Mouse (Mus musculus): ENCODE data around the gene Eya2. TPM values are rescaled to one million over a fixed set of nuclear protein-coding genes. Genes with fewer than 3 reads are reported as not detected.

Gene Eya2
- polyA plus RNA-seq, 1 experiment from 2014 or later = 24.4 TPM

DNA sequence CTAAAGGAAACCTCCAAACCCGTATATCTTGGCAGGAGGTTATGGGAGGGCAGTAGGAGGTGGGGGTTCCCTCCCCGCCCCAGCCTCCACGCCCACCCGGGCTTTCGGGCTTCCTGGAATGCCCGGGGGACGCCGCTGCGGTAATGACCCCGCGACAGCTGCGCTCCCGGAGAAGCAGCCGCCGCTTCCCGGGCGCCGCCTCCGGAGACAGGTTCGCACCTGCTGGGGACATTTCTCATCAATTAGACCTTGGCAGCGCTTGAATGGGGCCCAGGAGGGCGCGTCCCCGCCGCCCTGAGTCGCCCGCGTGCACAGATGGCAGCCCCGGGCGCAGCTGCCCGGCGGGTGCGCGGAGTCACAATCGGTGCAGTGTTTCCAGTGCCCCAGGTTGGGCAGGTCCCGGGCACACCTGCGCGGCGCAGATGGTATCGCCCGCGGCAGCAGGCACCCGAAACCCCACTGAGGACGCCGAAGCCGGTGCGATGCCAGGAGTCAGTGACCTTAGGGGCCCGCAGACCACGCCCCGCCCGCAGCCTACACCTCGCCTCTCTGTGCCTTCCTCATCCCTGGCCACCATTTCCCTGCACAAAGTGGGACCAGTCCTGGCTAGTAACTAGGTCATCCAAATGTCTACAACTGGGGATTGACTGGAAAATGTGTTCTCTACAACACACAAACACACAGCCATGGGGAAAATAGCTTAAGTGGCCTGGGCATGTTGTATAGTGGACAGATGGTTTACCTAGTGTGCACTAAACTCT, 31.4 kb upstream of the Eya2 start:
- Histone ChIP-seq H3K36me3 (no peaks in the 10 kb centered on the region), H3K4me2 (replicated peaks) (peak overlapping the region; percentile 88), H3K4me1 (peaks cover 29% of the 10 kb centered on the region), H3K9me3 (replicated peaks) (no peaks in the 10 kb centered on the region), H3K9ac (peak overlapping the region; percentile 21; the same call in 1 of the 2 replicates), H3K27ac (replicated peaks) (peak overlapping the region; percentile 51; the same call in 1 of the 2 replicates), H3K4me3 (replicated peaks) (peak overlapping the region; percentile 39), H3K27me3 (peaks cover 16% of the 10 kb centered on the region)
- WGBS = 2% methylated on average over 52 of the region's 52 CpGs
- ATAC-seq (ENCODE audit: insufficient number of reproducible peaks, low FRiP score, low TSS enrichment, low read depth) = peak; percentile 82

- H3K4me2 ChIP-seq (replicated peaks) = no peak overlapping the region
- H3K27ac ChIP-seq (replicated peaks) = no peak overlapping the region
- peaks cover 25% of the 10 kb centered on the region for H3K4me1 ChIP-seq
- H3K27me3 ChIP-seq = peaks cover 16% of the 10 kb centered on the region
- H3K9ac ChIP-seq = no peak overlapping the region
- ATAC-seq (ENCODE audit: insufficient number of reproducible peaks, low FRiP score, low TSS enrichment, low read depth) = no peak
- no peak overlapping the region for H3K4me3 ChIP-seq (replicated peaks)
- no peaks in the 10 kb centered on the region for H3K9me3 ChIP-seq (replicated peaks)
- WGBS = 49% methylated on average over 8 of the region's 8 CpGs
- no peaks in the 10 kb centered on the region for H3K36me3 ChIP-seq
Observed at GRCm38 (mm10) chr2:165564101-165564500, 30.7 kb upstream of the Eya2 start.

- no peak for ATAC-seq (ENCODE audit: insufficient number of reproducible peaks, low FRiP score, low TSS enrichment, low read depth)
- peaks cover 25% of the 10 kb centered on the region for H3K4me1 ChIP-seq
- 32% methylated on average over 6 of the region's 6 CpGs for WGBS
Observed at GRCm38 (mm10) chr2:165564620-165565019, 30.2 kb upstream of the Eya2 start.

DNA sequence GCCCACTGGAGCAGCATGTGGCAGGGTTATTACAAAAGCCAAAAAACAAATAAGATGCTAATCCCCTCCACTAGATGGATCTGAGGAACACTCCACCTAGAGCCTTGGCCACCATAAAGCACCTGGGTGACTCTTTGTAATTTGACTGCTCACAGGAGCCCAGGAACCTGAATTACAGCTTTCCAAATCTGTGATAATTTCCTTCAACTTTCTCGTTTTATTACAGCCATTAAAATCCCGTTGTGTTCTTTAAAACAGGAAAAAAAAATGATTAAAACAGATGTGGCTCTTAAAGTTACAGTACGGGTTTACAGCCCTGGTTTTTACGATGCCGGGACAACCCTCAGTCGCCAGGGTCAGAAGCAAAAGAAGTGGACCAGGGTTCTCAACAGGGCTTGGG, 27.9 kb upstream of the Eya2 start:
- no peak for ATAC-seq (ENCODE audit: insufficient number of reproducible peaks, low FRiP score, low TSS enrichment, low read depth)
- WGBS = 54% methylated on average over 6 of the region's 6 CpGs
- peaks cover 25% of the 10 kb centered on the region for H3K4me1 ChIP-seq

More at GRCm38 (mm10) chr2:165564620-165565019, 30.2 kb upstream of the Eya2 start:
- no peak overlapping the region for H3K9ac ChIP-seq
- H3K4me3 ChIP-seq (replicated peaks) = no peak overlapping the region
- H3K4me2 ChIP-seq (replicated peaks) = no peak overlapping the region
- H3K27me3 ChIP-seq = peaks cover 16% of the 10 kb centered on the region
- no peak overlapping the region for H3K27ac ChIP-seq (replicated peaks)
- H3K36me3 ChIP-seq = no peaks in the 10 kb centered on the region
- no peaks in the 10 kb centered on the region for H3K9me3 ChIP-seq (replicated peaks)

GRCm38 (mm10) chr2:165567820-165568219, 27.0 kb upstream of the Eya2 start:
- H3K9ac ChIP-seq = no peak overlapping the region

More for the DNA sequence above, 27.9 kb upstream of the Eya2 start:
- H3K36me3 ChIP-seq = no peaks in the 10 kb centered on the region
- no peak overlapping the region for H3K4me2 ChIP-seq (replicated peaks)
- no peak overlapping the region for H3K27ac ChIP-seq (replicated peaks)
- no peaks in the 10 kb centered on the region for H3K9me3 ChIP-seq (replicated peaks)
- H3K4me3 ChIP-seq (replicated peaks) = no peak overlapping the region
- H3K27me3 ChIP-seq = peaks cover 16% of the 10 kb centered on the region
- H3K9ac ChIP-seq = no peak overlapping the region

GRCm38 (mm10) chr2:165568911-165569310, 25.9 kb upstream of the Eya2 start:
- Histone ChIP-seq H3K4me3 (replicated peaks) (no peak overlapping the region), H3K27ac (replicated peaks) (no peak overlapping the region), H3K9me3 (replicated peaks) (no peaks in the 10 kb centered on the region), H3K9ac (no peak overlapping the region), H3K27me3 (peaks cover 4% of the 10 kb centered on the region), H3K4me1 (peaks cover 16% of the 10 kb centered on the region; the same call in 1 of the 2 replicates), H3K4me2 (replicated peaks) (no peak overlapping the region), H3K36me3 (no peaks in the 10 kb centered on the region)
- no peak for ATAC-seq (ENCODE audit: insufficient number of reproducible peaks, low FRiP score, low TSS enrichment, low read depth)
- WGBS = 51% methylated on average over 6 of the region's 6 CpGs

More at GRCm38 (mm10) chr2:165567820-165568219, 27.0 kb upstream of the Eya2 start:
- Histone ChIP-seq H3K4me2 (replicated peaks) (no peak overlapping the region), H3K27ac (replicated peaks) (0 out of 2 replicates have a peak overlapping the region, but pooled peaks have one; percentile 29), H3K4me3 (replicated peaks) (no peak overlapping the region), H3K36me3 (no peaks in the 10 kb centered on the region), H3K27me3 (peaks cover 12% of the 10 kb centered on the region), H3K9me3 (replicated peaks) (no peaks in the 10 kb centered on the region), H3K4me1 (peaks cover 25% of the 10 kb centered on the region)
- no peak for ATAC-seq (ENCODE audit: insufficient number of reproducible peaks, low FRiP score, low TSS enrichment, low read depth)
- WGBS = 18% methylated on average over 9 of the region's 9 CpGs

- no peak for ATAC-seq (ENCODE audit: insufficient number of reproducible peaks, low FRiP score, low TSS enrichment, low read depth)
- WGBS = 22% methylated on average over 4 of the region's 4 CpGs
- Histone ChIP-seq H3K4me2 (replicated peaks) (no peak overlapping the region), H3K4me3 (replicated peaks) (no peak overlapping the region), H3K27ac (replicated peaks) (no peak overlapping the region), H3K4me1 (peaks cover 7% of the 10 kb centered on the region; the same call in 1 of the 2 replicates), H3K36me3 (no peaks in the 10 kb centered on the region), H3K9me3 (replicated peaks) (no peaks in the 10 kb centered on the region), H3K27me3 (no peaks in the 10 kb centered on the region), H3K9ac (no peak overlapping the region)
Observed at GRCm38 (mm10) chr2:165571216-165571778, 23.5 kb upstream of the Eya2 start.

- H3K4me3 ChIP-seq (replicated peaks) = no peak overlapping the region
- H3K9me3 ChIP-seq (replicated peaks) = no peaks in the 10 kb centered on the region
- no peak overlapping the region for H3K27ac ChIP-seq (replicated peaks)
- H3K27me3 ChIP-seq = no peaks in the 10 kb centered on the region
- no peaks in the 10 kb centered on the region for H3K36me3 ChIP-seq
- H3K4me1 ChIP-seq = no peaks in the 10 kb centered on the region
- no peak overlapping the region for H3K9ac ChIP-seq
- no peak for ATAC-seq (ENCODE audit: insufficient number of reproducible peaks, low FRiP score, low TSS enrichment, low read depth)
- 72% methylated on average over 8 of the region's 8 CpGs for WGBS
- no peak overlapping the region for H3K4me2 ChIP-seq (replicated peaks)
Observed at GRCm38 (mm10) chr2:165583044-165583443, 11.8 kb upstream of the Eya2 start.

DNA sequence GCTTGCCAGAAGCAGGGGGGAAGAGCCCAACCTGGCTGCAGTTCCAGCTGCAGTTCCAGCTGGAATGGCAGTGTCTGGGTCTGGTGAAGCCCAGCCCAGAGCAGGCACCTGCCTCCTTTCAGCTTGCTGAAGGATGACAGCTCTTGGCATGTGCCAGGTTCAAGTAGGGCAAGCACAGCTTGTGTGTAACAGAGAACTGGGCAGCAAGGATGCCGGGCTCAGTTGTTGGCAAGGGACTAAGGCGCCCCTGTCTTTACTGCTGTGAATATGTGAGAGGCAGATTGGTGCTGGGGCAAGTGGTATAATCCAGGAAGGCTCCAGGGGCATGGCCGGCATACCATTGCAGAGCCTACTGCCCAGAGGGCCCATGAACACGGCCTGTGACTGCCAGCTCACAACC, 11.3 kb upstream of the Eya2 start:
- Histone ChIP-seq H3K4me3 (replicated peaks) (no peak overlapping the region), H3K9me3 (replicated peaks) (no peaks in the 10 kb centered on the region), H3K27ac (replicated peaks) (no peak overlapping the region), H3K9ac (no peak overlapping the region), H3K4me2 (replicated peaks) (no peak overlapping the region), H3K36me3 (no peaks in the 10 kb centered on the region), H3K4me1 (no peaks in the 10 kb centered on the region), H3K27me3 (no peaks in the 10 kb centered on the region)
- ATAC-seq (ENCODE audit: insufficient number of reproducible peaks, low FRiP score, low TSS enrichment, low read depth) = no peak
- WGBS = 58% methylated on average over 4 of the region's 4 CpGs

- no peak for ATAC-seq (ENCODE audit: insufficient number of reproducible peaks, low FRiP score, low TSS enrichment, low read depth)
- Histone ChIP-seq H3K36me3 (no peaks in the 10 kb centered on the region), H3K27me3 (no peaks in the 10 kb centered on the region), H3K4me2 (replicated peaks) (no peak overlapping the region), H3K9me3 (replicated peaks) (no peaks in the 10 kb centered on the region), H3K27ac (replicated peaks) (no peak overlapping the region), H3K4me1 (no peaks in the 10 kb centered on the region), H3K4me3 (replicated peaks) (no peak overlapping the region), H3K9ac (no peak overlapping the region)
- WGBS = 37% methylated on average over 3 of the region's 3 CpGs
Observed at GRCm38 (mm10) chr2:165584563-165584962, 10.3 kb upstream of the Eya2 start.

DNA sequence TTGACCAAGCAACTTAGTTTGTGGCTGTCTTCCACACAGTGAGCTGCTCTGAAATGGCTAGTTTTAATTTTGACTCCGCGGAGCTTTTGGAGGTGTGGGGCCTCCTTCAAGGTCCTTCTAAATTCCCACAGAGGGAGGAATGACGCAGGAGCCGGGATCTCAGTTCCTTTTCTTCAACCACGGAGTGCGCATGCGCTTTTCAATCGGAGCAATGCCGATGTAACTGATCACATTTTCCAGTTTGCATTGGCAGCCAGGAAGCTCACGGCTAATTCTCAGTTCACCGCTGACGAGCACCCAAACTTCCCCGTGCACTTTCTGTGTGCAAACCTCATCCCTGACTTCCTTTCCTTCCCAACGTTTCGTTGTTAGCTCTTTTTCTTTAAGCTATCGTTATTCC, 4.1 kb upstream of the Eya2 start:
- no peak; the same call in 1 of the 2 replicates for ATAC-seq (ENCODE audit: insufficient number of reproducible peaks, low FRiP score, low TSS enrichment, low read depth)
- H3K36me3 ChIP-seq = no peaks in the 10 kb centered on the region
- no peaks in the 10 kb centered on the region for H3K9me3 ChIP-seq (replicated peaks)
- no peak overlapping the region for H3K4me2 ChIP-seq (replicated peaks)
- H3K27ac ChIP-seq (replicated peaks) = 0 out of 2 replicates have a peak overlapping the region, but pooled peaks have one; percentile 22
- WGBS = 60% methylated on average over 16 of the region's 16 CpGs
- H3K27me3 ChIP-seq = peaks cover 12% of the 10 kb centered on the region
- H3K4me3 ChIP-seq (replicated peaks) = no peak overlapping the region
- H3K9ac ChIP-seq = no peak overlapping the region
- H3K4me1 ChIP-seq = peaks cover 8% of the 10 kb centered on the region; the same call in 1 of the 2 replicates

Data from embryonic facial prominence, embryonic 15.5 days (tissue).